Comparison of ENCODE assay signal across 8 mouse cellular contexts in the genomic region with DNA sequence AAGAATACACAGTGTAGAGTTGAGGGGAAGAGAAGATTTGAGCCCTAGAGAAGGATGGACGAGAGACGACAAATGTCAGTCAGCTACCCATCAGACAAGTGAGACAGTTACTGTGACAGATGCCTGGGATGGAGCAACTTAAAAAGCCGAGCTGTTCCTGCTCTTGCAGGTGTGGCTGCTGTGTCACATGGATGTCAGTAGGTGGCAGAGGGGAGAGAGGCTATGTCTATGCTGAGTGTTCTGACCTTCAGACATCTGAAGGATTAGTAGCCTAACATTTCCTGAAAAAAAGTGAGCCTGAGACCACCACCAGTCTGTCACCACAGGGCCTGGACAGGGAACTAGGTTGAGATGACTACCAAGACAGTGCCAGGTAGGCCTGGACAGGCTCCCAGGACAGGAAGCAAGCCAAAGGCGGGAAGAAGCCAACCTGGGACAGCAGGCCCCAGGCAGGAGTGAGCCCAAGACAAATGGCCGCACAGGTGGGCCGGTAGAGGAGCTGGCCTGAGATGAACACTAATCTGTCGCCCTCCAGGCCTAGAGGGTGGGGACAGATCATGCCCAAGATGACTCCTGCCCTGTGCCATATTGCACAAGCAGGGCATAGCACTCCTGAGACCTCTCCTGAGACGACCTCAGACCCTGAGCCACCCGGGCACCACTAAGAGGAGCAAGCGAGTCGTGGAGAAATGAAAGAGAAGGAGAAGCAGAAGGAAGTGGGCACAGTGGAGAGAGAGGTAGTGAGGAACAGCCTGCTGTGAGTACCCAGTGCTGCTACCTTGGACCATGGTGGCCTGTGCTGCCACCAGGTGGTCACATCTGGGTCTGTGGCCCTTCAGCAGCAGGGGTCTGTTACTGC. TPM values are rescaled to one million over a fixed set of nuclear protein-coding genes. Genes with fewer than 3 reads are reported as not detected.
DNase-seq lines count a peak whose midpoint lies in the region; ATAC-seq lines count a peak whose summit lies in the region.

No protein-coding gene starts in this region.

- peak overlapping the region; percentile 46; the same call in 1 of the 2 replicates for H3K27ac ChIP-seq in hindbrain, embryonic 10.5 days
- H3K27ac ChIP-seq in hindbrain, embryonic 13.5 days = no peak overlapping the region
- H3K27ac ChIP-seq in embryonic facial prominence, embryonic 12.5 days = no peak overlapping the region

- H3K27me3 ChIP-seq in hindbrain, embryonic 10.5 days (ENCODE audit: insufficient read depth, poor library complexity, severe bottlenecking) = no peaks in the 10 kb centered on the region; the same call in 1 of the 2 replicates
- H3K27me3 ChIP-seq in hindbrain, embryonic 13.5 days = 0 out of 2 replicates have a peak, but pooled peaks cover 3% of the 10 kb centered on the region
- no peaks in the 10 kb centered on the region for H3K27me3 ChIP-seq in embryonic facial prominence, embryonic 12.5 days
- no peaks in the 10 kb centered on the region for H3K27me3 ChIP-seq in splenic B cell, adult 2 months (ENCODE audit: control insufficient read depth, insufficient read depth, low read length, poor library complexity, severe bottlenecking)

- H3K4me1 ChIP-seq in hindbrain, embryonic 10.5 days (replicated peaks) = peaks cover 12% of the 10 kb centered on the region
- no peaks in the 10 kb centered on the region for H3K4me1 ChIP-seq in hindbrain, embryonic 13.5 days (replicated peaks)
- no peaks in the 10 kb centered on the region for H3K4me1 ChIP-seq in embryonic facial prominence, embryonic 12.5 days

- H3K4me2 ChIP-seq in hindbrain, embryonic 13.5 days = no peak overlapping the region
- no peak overlapping the region for H3K4me2 ChIP-seq in embryonic facial prominence, embryonic 12.5 days (replicated peaks)

- H3K9ac ChIP-seq in hindbrain, embryonic 13.5 days = no peak overlapping the region
- H3K9ac ChIP-seq in embryonic facial prominence, embryonic 12.5 days = no peak overlapping the region

- no peak for ATAC-seq in hindbrain, embryonic 13.5 days (ENCODE audit: low FRiP score)
- 0 out of 2 replicates have a peak, but pooled peaks have one; percentile 33 for ATAC-seq in embryonic facial prominence, embryonic 12.5 days (ENCODE audit: insufficient number of reproducible peaks, insufficient read depth, low FRiP score, low TSS enrichment)

- DNase-seq in hindbrain, embryonic 10.5 days (ENCODE audit: low spot score) = peak; percentile 23
- DNase-seq in R1 (ENCODE audit: low read depth, low spot score) = peak; percentile 35
- peak; percentile 38 for DNase-seq in kidney, postnatal 14 days
- peak; percentile 21 for DNase-seq in splenic B cell, adult 2 months (ENCODE audit: low read depth, low spot score)
- DNase-seq in retina, postnatal 1 day = no peak
- no peak for DNase-seq in gastrocnemius, postnatal 4 days (ENCODE audit: low spot score in 2 of 2)

- no peaks in the 10 kb centered on the region for H3K9me3 ChIP-seq in hindbrain, embryonic 10.5 days
- no peaks in the 10 kb centered on the region for H3K9me3 ChIP-seq in hindbrain, embryonic 13.5 days
- no peaks in the 10 kb centered on the region for H3K9me3 ChIP-seq in embryonic facial prominence, embryonic 12.5 days

- H3K36me3 ChIP-seq in hindbrain, embryonic 10.5 days = no peaks in the 10 kb centered on the region
- no peaks in the 10 kb centered on the region for H3K36me3 ChIP-seq in hindbrain, embryonic 13.5 days
- H3K36me3 ChIP-seq in embryonic facial prominence, embryonic 12.5 days = no peaks in the 10 kb centered on the region
- H3K36me3 ChIP-seq in splenic B cell, adult 2 months (ENCODE audit: control insufficient read depth, insufficient read depth, low read length, poor library complexity, severe bottlenecking) = no peaks in the 10 kb centered on the region

- no peak overlapping the region for H3K4me3 ChIP-seq in hindbrain, embryonic 10.5 days
- no peak overlapping the region for H3K4me3 ChIP-seq in hindbrain, embryonic 13.5 days
- H3K4me3 ChIP-seq in embryonic facial prominence, embryonic 12.5 days = no peak overlapping the region

- 78% methylated on average over 11 of the region's 11 CpGs for WGBS in hindbrain, embryonic 10.5 days
- 80% methylated on average over 11 of the region's 11 CpGs for WGBS in hindbrain, embryonic 13.5 days
- WGBS in embryonic facial prominence, embryonic 12.5 days = 71% methylated on average over 11 of the region's 11 CpGs

RNA-seq across cellular contexts. Expression of a gene that starts 12.8 kb away (rescaled TPM):
- 0.39 and 0.65 TPM in 2 replicates for polyA plus RNA-seq in hindbrain, embryonic 10.5 days (2016; fragmentation: Nextera tagmentation; extraction: Ambion mirVana)
- polyA plus RNA-seq in hindbrain, embryonic 13.5 days (2015; fragmentation: Nextera tagmentation; extraction: Ambion mirVana) = 0.17 and 0.21 TPM in 2 replicates
- 0.13 and 0.14 TPM in 2 replicates for polyA plus RNA-seq in embryonic facial prominence, embryonic 12.5 days (2016; fragmentation: Nextera tagmentation; extraction: Ambion mirVana)
- not detected for total RNA-seq in gastrocnemius, postnatal 4 days (2021)

Comparison
In these comparisons a context has a peak if more than half of its experiments do, and no peak if none do; other contexts are left out.
1. DNase-seq: peak in hindbrain, embryonic 10.5 days (single experiment), R1 (single experiment), kidney, postnatal 14 days (single experiment) and splenic B cell, adult 2 months (single experiment); none in retina, postnatal 1 day (single experiment) and gastrocnemius, postnatal 4 days (0 of 2).